Mouse (Mus musculus) cerebellum, adult 2 months (tissue): ENCODE data around the gene Rab17. TPM values are rescaled to one million over a fixed set of nuclear protein-coding genes. Genes with fewer than 3 reads are reported as not detected.

Source experiments
- DNase-seq, 2 experiments: peaks; one replicate each; pipeline ENCODE4 v3.0.0; 2021
- H3K27ac ChIP-seq: fragments of 200-500 bp; 2 replicates; pipeline ENCODE4 v1.5.1; 2012; ENCODE audit warnings: low read length, control low read depth, inconsistent platforms; ENCODE audit not compliant: insufficient read depth
- H3K27me3 ChIP-seq: fragments of 200-500 bp; 2 replicates; pipeline ENCODE4 v1.6.1; 2012; ENCODE audit warnings: inconsistent platforms, mild to moderate bottlenecking, low read length, moderate library complexity; ENCODE audit not compliant: control insufficient read depth, insufficient read depth
- H3K4me1 ChIP-seq: fragments of 200-500 bp; 2 replicates; pipeline ENCODE4 v1.6.1; 2011; ENCODE audit warnings: low read length; ENCODE audit not compliant: control insufficient read depth, insufficient read depth
- H3K4me3 ChIP-seq: fragments of 200-500 bp; replicated peaks from 2 replicates; pipeline ENCODE3; 2011; ENCODE audit warnings: mild to moderate bottlenecking, low read depth, low read length, control low read depth; ENCODE audit not compliant: insufficient read depth
- CTCF ChIP-seq: fragments of 200-500 bp; IDR thresholded peaks from 2 replicates; pipeline ENCODE4 v1.5.1; 2011; ENCODE audit warnings: low read depth, mild to moderate bottlenecking, control low read depth, low read length, moderate library complexity, borderline replicate concordance; ENCODE audit not compliant: insufficient read depth
- POLR2A ChIP-seq: fragments of 200-500 bp; IDR thresholded peaks from 2 replicates; pipeline ENCODE4 v1.6.1; 2011; ENCODE audit warnings: low read length, control low read depth, borderline replicate concordance; ENCODE audit not compliant: insufficient read depth
- WGBS: fragments of 180-500 bp; shearing (Covaris S2); methylation state at CpG from one replicate; pipeline ENCODE4 v1.1.7; 2018; 5-methylcytosine and 5-hydroxymethylcytosine counted together
- polyA plus RNA-seq: library from polyadenylated mRNA; depleted of rRNA; stranded (reverse); fragments of >200 nt; gene quantifications from 2 replicates; pipeline ENCODE4 v1.2.3, GENCODE M21; 2012; rRNA removed

The Rab17 gene
- polyA plus RNA-seq, 1 experiment: not detected

DNA sequence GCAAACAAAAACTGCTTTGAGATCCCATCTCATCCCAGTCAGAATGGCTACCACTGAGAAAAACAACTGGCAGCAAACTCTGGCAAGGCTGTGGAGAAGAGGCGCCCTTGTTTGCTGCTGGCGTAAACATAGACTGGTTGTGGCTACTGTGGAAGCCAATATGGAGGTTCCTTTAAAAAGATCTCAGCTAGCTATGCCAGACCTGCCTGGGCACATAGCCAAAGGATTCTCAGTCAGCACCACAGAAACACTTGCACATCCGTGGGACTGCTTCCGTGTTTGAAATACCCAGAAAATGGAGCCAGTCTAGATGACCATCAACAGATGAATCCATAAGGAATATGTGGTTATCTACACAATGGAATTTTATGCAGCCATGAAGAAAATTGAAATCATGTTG, 43.4 kb downstream of the Rab17 start:
- TF ChIP-seq POLR2A (no peak), CTCF (no peak)
- no peak overlapping the region for H3K4me3 ChIP-seq
- DNase-seq: peak in 1 of 2 experiments; percentile 21
- H3K4me1 ChIP-seq: no peaks in the 10 kb centered on the region
- H3K27ac ChIP-seq: no peak overlapping the region
- no peaks in the 10 kb centered on the region for H3K27me3 ChIP-seq
- WGBS: 9% methylated on average over 4 of the region's 4 CpGs

DNA sequence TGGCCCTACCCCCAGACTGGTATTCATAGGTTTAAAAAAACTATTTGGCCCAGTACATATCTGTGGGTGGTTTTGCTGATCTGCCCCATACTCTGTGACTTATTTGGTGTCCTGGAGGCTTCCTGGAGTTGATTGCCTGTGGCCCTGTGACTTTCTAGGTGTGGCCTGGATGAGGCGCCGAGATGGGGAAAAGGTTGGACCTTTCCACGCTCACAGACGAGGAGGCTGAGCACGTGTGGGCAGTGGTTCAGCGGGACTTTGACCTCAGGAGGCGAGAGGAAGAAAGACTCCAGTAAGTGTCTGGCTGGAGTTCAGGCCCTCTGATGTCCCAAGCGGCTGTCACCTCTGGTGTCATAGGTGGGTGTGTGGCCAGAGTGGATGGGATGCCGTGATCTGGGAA, 47.8 kb downstream of the Rab17 start:
- TF ChIP-seq CTCF: no peak
- no peak for TF ChIP-seq POLR2A
- Histone ChIP-seq H3K4me3 (no peak overlapping the region), H3K4me1 (no peaks in the 10 kb centered on the region), H3K27ac (no peak overlapping the region), H3K27me3 (no peaks in the 10 kb centered on the region)
- 92% methylated on average over 9 of the region's 9 CpGs for WGBS
- DNase-seq: no peak

GRCm38 (mm10) chr1:90917509-90917908, 52.0 kb downstream of the Rab17 start:
- no peaks in the 10 kb centered on the region for H3K27me3 ChIP-seq
- no peak for TF ChIP-seq CTCF
- TF ChIP-seq POLR2A: no peak
- no peak for DNase-seq
- no peak overlapping the region for H3K27ac ChIP-seq
- H3K4me1 ChIP-seq: no peaks in the 10 kb centered on the region
- no peak overlapping the region for H3K4me3 ChIP-seq
- WGBS: 45% methylated on average over 6 of the region's 6 CpGs

GRCm38 (mm10) chr1:90914948-90915569, 54.4 kb downstream of the Rab17 start, which contains the start of gene Mlph:
Mlph (plus strand) TSS chr1:90915085.
- no peak for DNase-seq
- TF ChIP-seq CTCF: no peak
- no peak for TF ChIP-seq POLR2A
- H3K4me1 ChIP-seq: no peaks in the 10 kb centered on the region
- WGBS: 6% methylated on average over 18 of the region's 18 CpGs
- H3K4me3 ChIP-seq: no peak within 1 kb of the TSS
- H3K27me3 ChIP-seq: no peaks in the 10 kb centered on the region
- no peak within 1 kb of the TSS for H3K27ac ChIP-seq

GRCm38 (mm10) chr1:90913231-90913630, 56.2 kb downstream of the Rab17 start:
- 44% methylated on average over 6 of the region's 6 CpGs for WGBS
- DNase-seq: no peak
- Histone ChIP-seq H3K4me3 (no peak overlapping the region), H3K4me1 (0 out of 2 replicates have a peak, but pooled peaks cover 3% of the 10 kb centered on the region), H3K27ac (no peak overlapping the region), H3K27me3 (no peaks in the 10 kb centered on the region)
- TF ChIP-seq CTCF (no peak), POLR2A (no peak)

DNA sequence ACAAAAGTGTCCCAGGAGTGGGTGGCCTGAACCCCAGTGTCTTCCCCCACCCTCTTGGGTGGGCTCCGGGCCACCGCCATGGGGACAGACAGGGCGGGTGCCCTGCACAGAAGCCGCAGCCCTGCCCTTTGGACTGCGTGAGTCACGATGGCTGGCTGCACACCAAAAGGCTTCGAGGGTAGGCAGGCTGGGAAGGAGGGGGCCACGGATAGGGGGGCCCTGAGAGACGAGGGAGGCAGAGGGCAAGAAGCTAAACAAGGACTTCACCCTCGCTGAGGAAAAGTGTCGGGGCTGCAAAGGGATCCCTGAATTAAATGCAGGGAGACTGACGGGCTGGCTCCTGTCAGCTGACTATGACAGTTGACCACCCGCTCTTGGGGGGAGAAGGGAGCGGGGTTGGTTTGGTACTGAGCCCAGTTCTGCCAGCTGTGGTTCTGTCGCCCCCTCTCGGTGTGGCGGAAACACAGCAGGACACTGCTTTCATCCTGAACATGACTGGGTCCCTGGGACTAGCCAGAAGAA, 59.8 kb downstream of the Rab17 start:
- Histone ChIP-seq H3K27me3 (no peaks in the 10 kb centered on the region), H3K27ac (no peak overlapping the region), H3K4me3 (no peak overlapping the region), H3K4me1 (0 out of 2 replicates have a peak, but pooled peaks cover 3% of the 10 kb centered on the region)
- peak; percentile 32; the same call in 1 of the 2 replicates for TF ChIP-seq CTCF
- TF ChIP-seq POLR2A: no peak
- WGBS: 7% methylated on average over 17 of the region's 17 CpGs
- peak; percentile 32 to 38 for DNase-seq

GRCm38 (mm10) chr1:90909161-90909560, 60.3 kb downstream of the Rab17 start:
- DNase-seq: no peak
- Histone ChIP-seq H3K4me1 (0 out of 2 replicates have a peak, but pooled peaks cover 3% of the 10 kb centered on the region), H3K4me3 (no peak overlapping the region), H3K27me3 (no peaks in the 10 kb centered on the region), H3K27ac (no peak overlapping the region)
- no peak for TF ChIP-seq POLR2A
- TF ChIP-seq CTCF: no peak

Other genes starting within 250 kb of the Rab17 start
- 2.0 and 2.6 TPM in 2 replicates for gene Col6a3, start 125.7 kb downstream of the Rab17 start, polyA plus RNA-seq
- gene Mlph, start 54.6 kb downstream of the Rab17 start, polyA plus RNA-seq: 2.5 and 3.3 TPM in 2 replicates
- 1.1 TPM in 1 of 2 replicates, not detected in the other for gene Prlh, start 16.6 kb downstream of the Rab17 start, polyA plus RNA-seq
- gene Lrrfip1, start 29.1 kb upstream of the Rab17 start, polyA plus RNA-seq: 50.7 and 52.3 TPM in 2 replicates
- gene Rbm44, start 175.4 kb upstream of the Rab17 start, polyA plus RNA-seq: 0.07 TPM in 1 of 2 replicates, not detected in the other
- 46.3 and 50.7 TPM in 2 replicates for gene Ramp1, start 210.2 kb upstream of the Rab17 start, polyA plus RNA-seq